Mouse (Mus musculus) cortical plate, adult 2 months (tissue): ENCODE results near the gene Ifi208.

Experiments used
- CTCF ChIP-seq: fragments of 200-500 bp; IDR thresholded peaks from 2 replicates; pipeline ENCODE4 v1.5.1; 2011; ENCODE audit warnings: mild to moderate bottlenecking, control low read depth, low read length; ENCODE audit not compliant: insufficient read depth; ENCODE audit errors: extremely low read depth
- POLR2A ChIP-seq: fragments of 200-500 bp; IDR thresholded peaks from 2 replicates; pipeline ENCODE4 v1.6.1; 2011; ENCODE audit warnings: mild to moderate bottlenecking, low read length, control low read depth; ENCODE audit not compliant: insufficient read depth; ENCODE audit errors: extremely low read depth

DNA sequence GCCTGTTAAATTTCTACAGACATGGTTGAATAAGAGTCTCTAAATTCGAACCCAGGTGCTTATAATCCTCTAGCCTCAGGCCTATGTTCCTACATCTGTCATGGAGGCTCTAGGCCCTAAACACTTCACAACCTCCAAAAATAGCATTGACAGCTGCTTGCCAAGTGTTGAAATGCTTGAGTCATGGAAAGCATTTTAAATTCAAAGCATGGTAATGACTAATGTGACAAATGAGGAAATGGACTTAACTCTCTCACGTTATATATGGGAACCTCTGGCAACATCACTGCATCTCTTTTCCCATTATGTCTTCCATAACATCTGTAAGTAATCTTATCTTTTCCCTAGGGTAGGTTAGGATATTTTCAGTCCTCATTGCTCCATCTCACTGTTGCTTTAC, 63.5 kb downstream of the Ifi208 start:
- TF ChIP-seq CTCF, result no peak
- no peak for TF ChIP-seq POLR2A
